Mouse (Mus musculus) liver, embryonic 11.5 days (tissue): Measurements from ENCODE around the gene Vill. TPM values are rescaled to one million over a fixed set of nuclear protein-coding genes. Genes with fewer than 3 reads are reported as not detected.

Experiments used
- ATAC-seq: fragments of 200-750 bp; cut with Nextera tagmentation; replicated peaks from 2 replicates; pipeline ENCODE4 v1.8.0; 2017; ENCODE audit warnings: moderate number of reproducible peaks, mild to moderate bottlenecking, moderate TSS enrichment, moderate library complexity; ENCODE audit not compliant: low FRiP score
- DNase-seq: peaks from one replicate; pipeline ENCODE4 v3.0.0-alpha.2; 2017; ENCODE audit warnings: low spot score
- H3K27ac ChIP-seq: fragments of 300-500 bp; sonication (generic); 2 replicates; pipeline ENCODE4 v1.5.1; 2014; ENCODE audit warnings: mild to moderate bottlenecking, low read depth, low read length, control low read depth
- H3K27me3 ChIP-seq: fragments of 300-500 bp; sonication (generic); replicated peaks from 2 replicates; pipeline ENCODE4 v1.6.1; 2014; ENCODE audit warnings: low read length, mixed read lengths; ENCODE audit not compliant: control insufficient read depth, insufficient read depth
- H3K36me3 ChIP-seq: fragments of 300-500 bp; sonication (generic); 2 replicates; pipeline ENCODE4 v1.6.1; 2014; ENCODE audit warnings: mild to moderate bottlenecking, low read length, moderate library complexity, mixed read lengths; ENCODE audit not compliant: control insufficient read depth, insufficient read depth
- H3K4me1 ChIP-seq: fragments of 300-500 bp; sonication (generic); replicated peaks from 2 replicates; pipeline ENCODE4 v1.6.1; 2014; ENCODE audit warnings: low read length, mixed read lengths; ENCODE audit not compliant: control insufficient read depth, insufficient read depth
- H3K4me2 ChIP-seq: fragments of 300-500 bp; sonication (generic); 2 replicates; pipeline ENCODE4 v1.6.1; 2014; ENCODE audit warnings: mild to moderate bottlenecking, control low read depth, moderate library complexity
- H3K4me3 ChIP-seq: fragments of 300-500 bp; sonication (generic); 2 replicates; pipeline ENCODE4 v1.5.1; 2014; ENCODE audit warnings: low read depth, low read length, control low read depth
- H3K9ac ChIP-seq: fragments of 300-500 bp; sonication (generic); 2 replicates; pipeline ENCODE4 v1.6.1; 2014; ENCODE audit warnings: low read depth, low read length, control low read depth
- H3K9me3 ChIP-seq: fragments of 300-500 bp; sonication (generic); 2 replicates; pipeline ENCODE4 v1.6.1; 2016; ENCODE audit warnings: low read length, inconsistent platforms, mixed read lengths; ENCODE audit not compliant: control insufficient read depth
- WGBS: fragments of 180-500 bp; shearing (Covaris S2); extraction: QIAGEN DNeasy Blood & Tissue Kit; methylation state at CpG from one replicate; pipeline ENCODE4 v1.1.7; 2014; 5-methylcytosine and 5-hydroxymethylcytosine counted together
- polyA plus RNA-seq: library from polyadenylated mRNA; unstranded; fragments of >200 nt; fragmentation: Nextera tagmentation; extraction: Ambion mirVana; gene quantifications from 2 replicates; pipeline ENCODE4 v1.2.1, GENCODE M21; 2014

Vill gene
- polyA plus RNA-seq, 1 experiment from 2014 or later = 22.7 TPM

DNA sequence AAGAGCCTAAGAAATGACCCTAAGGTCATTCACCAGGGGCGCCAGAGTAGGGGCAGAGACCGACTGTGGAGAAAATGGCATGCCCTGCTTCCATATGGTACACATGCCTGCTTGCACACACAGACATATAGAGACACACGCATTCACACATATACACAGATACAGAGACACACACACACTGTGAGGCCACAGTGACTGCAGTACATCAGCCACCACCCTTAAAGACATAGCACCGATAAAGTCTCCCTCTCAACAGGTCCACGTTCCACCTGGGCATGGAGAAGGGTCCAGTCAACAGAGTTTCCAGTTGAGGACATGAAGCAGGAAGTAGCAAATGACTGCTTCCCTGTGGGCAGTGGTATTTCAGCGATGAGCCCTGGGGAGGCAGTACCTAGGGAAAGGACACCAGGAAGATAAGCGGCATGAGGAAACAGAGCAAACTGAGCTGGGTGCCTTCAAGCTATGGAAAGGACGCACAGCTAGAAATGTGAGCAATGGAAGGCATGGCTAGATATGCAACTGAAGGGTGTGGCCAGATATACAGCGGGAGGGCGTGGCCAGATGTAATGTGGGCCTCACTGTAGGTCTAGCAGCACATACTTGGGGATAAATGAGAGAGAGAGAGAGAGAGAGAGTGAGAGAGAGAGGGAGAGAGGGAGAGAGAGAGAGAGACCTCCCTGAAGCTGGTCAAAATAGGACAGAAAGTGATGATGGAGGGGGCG, 4.2 kb upstream of the Vill start:
- peaks cover 2% of the 10 kb centered on the region; the same call in 1 of the 2 replicates for H3K27me3 ChIP-seq
- no peaks in the 10 kb centered on the region for H3K36me3 ChIP-seq
- H3K4me2 ChIP-seq = peak overlapping the region; percentile 41; the same call in 1 of the 2 replicates
- H3K27ac ChIP-seq = no peak overlapping the region; the same call in 1 of the 2 replicates
- no peak overlapping the region for H3K4me3 ChIP-seq
- H3K9me3 ChIP-seq = no peaks in the 10 kb centered on the region
- DNase-seq = no peak
- ATAC-seq = peak; percentile 83
- H3K9ac ChIP-seq = no peak overlapping the region
- peaks cover 17% of the 10 kb centered on the region for H3K4me1 ChIP-seq
- WGBS = 63% methylated on average over 11 of the region's 11 CpGs

DNA sequence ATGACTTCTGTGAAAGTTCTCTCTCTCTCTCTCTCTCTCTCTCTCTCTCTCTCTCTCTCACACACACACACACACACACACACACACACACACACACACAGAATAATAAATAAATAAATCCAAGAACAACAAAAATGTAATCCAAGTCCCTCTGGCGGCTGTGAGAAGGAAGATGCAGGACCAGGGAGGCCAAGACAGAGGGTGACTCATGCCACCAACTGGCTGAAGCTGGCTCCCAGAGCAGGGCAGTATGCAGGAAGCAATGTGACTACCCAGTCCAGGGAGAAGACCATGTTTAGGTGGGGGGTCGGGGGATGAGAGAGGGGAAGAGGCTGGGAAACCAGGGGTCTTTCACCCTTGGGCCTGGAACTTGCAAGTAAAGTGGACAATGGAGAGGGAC, 1.4 kb upstream of the Vill start:
- H3K27ac ChIP-seq = no peak overlapping the region
- WGBS = 77% methylated on average over 2 of the region's 2 CpGs

DNA sequence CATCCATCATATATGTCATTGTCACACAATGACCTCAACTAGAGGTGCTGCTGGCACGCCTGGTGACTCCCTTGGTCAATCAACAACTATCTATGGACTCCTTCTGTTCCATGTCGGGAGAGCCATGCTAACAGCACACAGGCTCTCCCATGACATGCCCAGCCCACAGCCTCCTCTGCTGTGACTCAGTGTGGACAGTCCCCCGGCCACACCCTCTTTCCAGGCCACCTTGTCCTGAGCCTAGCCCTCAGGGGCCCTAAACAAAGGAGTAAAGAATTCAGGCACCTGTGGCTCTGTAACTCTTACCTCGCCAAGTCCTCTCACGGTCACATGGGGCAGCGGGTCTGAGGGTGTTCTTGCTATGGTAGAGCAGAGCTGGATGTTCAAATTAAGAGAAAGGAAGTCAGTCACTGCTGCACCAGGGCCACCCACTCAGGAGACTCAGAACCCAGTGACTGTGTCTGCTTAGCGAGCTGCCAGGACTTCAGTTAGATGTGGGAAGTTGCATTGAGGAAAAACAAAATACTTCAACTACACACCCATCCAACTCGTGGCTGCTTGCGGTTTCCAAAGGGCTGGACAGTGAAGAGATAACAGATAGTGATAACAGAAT, 1.5 kb downstream of the Vill start:
- H3K4me2 ChIP-seq = no peak overlapping the region
- no peak overlapping the region for H3K4me3 ChIP-seq
- H3K27me3 ChIP-seq = peaks cover 7% of the 10 kb centered on the region
- ATAC-seq (no peak), DNase-seq (no peak)
- H3K4me1 ChIP-seq = peaks cover 11% of the 10 kb centered on the region
- no peak overlapping the region for H3K27ac ChIP-seq
- no peaks in the 10 kb centered on the region for H3K36me3 ChIP-seq
- H3K9ac ChIP-seq = no peak overlapping the region
- 60% methylated on average over 9 of the region's 9 CpGs for WGBS
- H3K9me3 ChIP-seq = no peaks in the 10 kb centered on the region

More for the DNA sequence above, 1.4 kb upstream of the Vill start:
- Histone ChIP-seq H3K36me3 (no peaks in the 10 kb centered on the region), H3K27me3 (peaks cover 7% of the 10 kb centered on the region), H3K9me3 (no peaks in the 10 kb centered on the region), H3K4me2 (no peak overlapping the region), H3K9ac (no peak overlapping the region), H3K4me1 (peaks cover 20% of the 10 kb centered on the region), H3K4me3 (no peak overlapping the region)
- ATAC-seq = no peak
- DNase-seq = no peak

DNA sequence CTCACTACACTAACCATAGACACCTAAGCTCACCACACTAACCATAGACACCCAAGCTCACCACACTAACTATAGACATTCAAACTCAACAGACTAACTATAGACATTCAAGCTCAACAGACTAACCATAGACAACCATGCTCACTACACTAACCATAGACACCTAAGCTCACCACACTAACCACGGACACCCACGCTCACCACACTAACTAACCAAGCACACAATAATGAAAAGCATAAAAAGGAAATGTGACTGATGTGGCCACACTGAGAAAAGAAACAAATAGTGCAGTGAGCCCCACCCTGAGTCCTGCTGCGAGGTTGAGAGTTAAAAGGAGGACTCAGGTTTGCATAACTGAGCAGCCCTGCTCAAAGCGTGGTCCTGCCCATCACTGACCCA, 2.8 kb downstream of the Vill start:
- 74% methylated on average over 4 of the region's 4 CpGs for WGBS
- no peaks in the 10 kb centered on the region for H3K36me3 ChIP-seq
- H3K9me3 ChIP-seq = no peaks in the 10 kb centered on the region
- no peak overlapping the region for H3K27ac ChIP-seq
- H3K27me3 ChIP-seq = peaks cover 7% of the 10 kb centered on the region
- H3K9ac ChIP-seq = no peak overlapping the region
- 0 out of 2 replicates have a peak, but pooled peaks cover 8% of the 10 kb centered on the region for H3K4me1 ChIP-seq
- DNase-seq (no peak), ATAC-seq (no peak)
- H3K4me2 ChIP-seq = no peak overlapping the region
- no peak overlapping the region for H3K4me3 ChIP-seq

DNA sequence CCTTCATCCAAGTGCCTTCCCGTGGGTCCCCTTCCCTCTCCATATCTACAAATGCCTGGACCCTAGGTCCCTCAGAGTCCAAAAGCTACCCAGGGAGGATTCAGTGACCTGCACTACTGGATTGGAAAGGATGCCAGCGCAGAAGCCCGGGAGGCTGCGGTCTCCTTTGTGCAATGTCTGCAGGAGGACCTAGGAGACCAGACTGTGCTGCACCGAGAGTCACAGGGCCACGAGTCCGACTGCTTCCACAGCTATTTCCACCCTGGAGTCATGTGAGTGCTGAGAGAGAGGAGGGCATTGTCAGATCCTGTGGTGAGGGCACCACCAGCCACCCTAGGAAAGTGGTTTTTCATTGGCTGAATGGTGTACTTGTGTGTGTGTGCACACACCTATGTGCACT, 5.7 kb downstream of the Vill start:
- ATAC-seq (no peak), DNase-seq (no peak)
- H3K9ac ChIP-seq = no peak overlapping the region
- H3K27me3 ChIP-seq = peaks cover 5% of the 10 kb centered on the region
- H3K4me1 ChIP-seq = 0 out of 2 replicates have a peak, but pooled peaks cover 3% of the 10 kb centered on the region
- no peaks in the 10 kb centered on the region for H3K9me3 ChIP-seq
- WGBS = 78% methylated on average over 7 of the region's 7 CpGs
- no peak overlapping the region for H3K27ac ChIP-seq
- no peaks in the 10 kb centered on the region for H3K36me3 ChIP-seq
- H3K4me3 ChIP-seq = no peak overlapping the region
- no peak overlapping the region for H3K4me2 ChIP-seq

DNA sequence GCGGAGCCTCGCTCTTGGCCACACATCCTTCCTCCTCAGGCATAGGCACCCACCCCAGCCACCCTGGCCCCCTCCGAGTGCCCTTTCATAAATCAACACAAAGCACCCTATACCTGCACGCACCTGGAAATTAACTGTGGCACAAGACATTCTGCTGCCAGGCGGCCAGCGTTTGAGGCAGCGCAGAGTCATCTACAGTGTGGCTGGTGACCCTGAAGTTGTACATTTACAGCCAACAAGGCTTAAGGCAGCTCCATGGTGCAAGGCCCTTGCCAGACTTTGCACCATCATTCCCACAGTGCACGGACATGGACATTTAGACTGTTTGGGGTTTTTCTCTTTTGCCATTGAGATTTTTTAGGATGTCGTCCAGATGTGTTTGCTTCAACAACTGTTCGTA, 8.1 kb downstream of the Vill start:
- Histone ChIP-seq H3K27me3 (no peaks in the 10 kb centered on the region), H3K4me1 (no peaks in the 10 kb centered on the region), H3K9me3 (no peaks in the 10 kb centered on the region), H3K4me3 (no peak overlapping the region), H3K9ac (no peak overlapping the region), H3K27ac (no peak overlapping the region), H3K4me2 (no peak overlapping the region), H3K36me3 (no peaks in the 10 kb centered on the region)
- DNase-seq = no peak
- ATAC-seq = no peak
- 87% methylated on average over 10 of the region's 10 CpGs for WGBS

DNA sequence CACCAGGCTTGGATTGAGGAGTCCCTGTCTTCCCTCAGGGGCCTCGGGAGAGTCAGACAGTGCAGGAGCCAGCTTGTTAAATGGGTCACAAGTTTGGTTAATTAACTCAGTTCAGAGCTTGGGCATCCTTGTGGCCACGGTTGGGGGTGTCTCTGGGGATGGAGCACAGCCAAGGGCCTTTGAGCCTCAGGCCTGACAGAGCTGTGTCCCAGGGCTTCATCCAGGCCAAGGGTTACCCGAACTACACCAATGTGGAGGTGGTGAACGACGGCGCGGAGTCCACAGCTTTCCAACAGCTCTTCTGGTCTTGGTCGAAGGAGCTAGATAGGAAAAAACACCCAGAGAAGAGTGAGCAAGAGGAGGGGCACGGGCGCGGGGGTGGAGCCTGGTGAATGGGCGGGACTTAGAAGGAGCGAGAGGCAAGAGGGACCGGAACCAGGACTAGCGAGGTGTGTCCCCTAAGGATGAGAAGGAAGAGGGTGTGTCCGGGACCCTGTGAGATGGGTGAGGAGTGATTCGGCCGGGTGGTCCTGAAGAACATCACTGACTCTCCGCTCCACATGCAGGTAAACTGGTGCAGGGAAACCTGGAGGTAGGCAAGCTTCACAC, 10.6 kb downstream of the Vill start:
- Histone ChIP-seq H3K9me3 (no peaks in the 10 kb centered on the region), H3K27me3 (no peaks in the 10 kb centered on the region), H3K27ac (no peak overlapping the region), H3K4me2 (peak overlapping the region; percentile 13), H3K4me3 (no peak overlapping the region), H3K9ac (no peak overlapping the region), H3K4me1 (no peaks in the 10 kb centered on the region), H3K36me3 (no peaks in the 10 kb centered on the region)
- 30% methylated on average over 19 of the region's 19 CpGs for WGBS
- peak; percentile 46 for DNase-seq
- ATAC-seq = peak; percentile 56

DNA sequence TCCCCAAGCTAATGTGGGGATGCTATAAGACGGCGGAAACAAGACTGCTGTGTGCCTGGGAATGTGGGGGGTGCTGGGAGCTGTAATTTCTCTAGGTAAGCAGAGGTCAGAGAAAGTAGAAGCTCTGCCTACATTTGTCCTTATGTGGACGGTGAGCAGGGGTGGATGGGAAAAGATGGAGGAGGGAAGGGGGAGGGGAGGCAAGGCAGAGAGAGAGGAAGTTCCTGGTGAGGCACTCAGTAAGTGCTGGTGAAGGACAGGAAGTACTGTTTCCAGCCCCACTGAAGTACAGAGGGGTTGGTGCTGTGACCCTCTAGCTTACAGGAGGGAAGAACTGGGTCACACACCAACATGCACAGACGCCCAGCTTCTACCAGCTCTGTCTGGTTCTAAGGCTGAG, 11.7 kb downstream of the Vill start:
- no peaks in the 10 kb centered on the region for H3K27me3 ChIP-seq
- no peak overlapping the region for H3K4me3 ChIP-seq
- no peak overlapping the region for H3K9ac ChIP-seq
- no peak overlapping the region for H3K4me2 ChIP-seq
- 50% methylated on average over 4 of the region's 4 CpGs for WGBS
- H3K36me3 ChIP-seq = no peaks in the 10 kb centered on the region
- DNase-seq = no peak
- no peak for ATAC-seq
- no peaks in the 10 kb centered on the region for H3K4me1 ChIP-seq
- no peak overlapping the region for H3K27ac ChIP-seq
- H3K9me3 ChIP-seq = no peaks in the 10 kb centered on the region
